Mouse (Mus musculus) granulocyte monocyte progenitor cell, adult 5-6 weeks (primary cell): ENCODE data around the gene Cavin2. TPM values are rescaled to one million over a fixed set of nuclear protein-coding genes. Genes with fewer than 3 reads are reported as not detected.
A peak's percentile ranks its signal among the peaks of the same experiment; 100 is the strongest.

Source experiments
- ATAC-seq: replicated peaks from 2 replicates; pipeline ENCODE4 v1.8.0; 2016; ENCODE audit warnings: mild to moderate bottlenecking, moderate TSS enrichment, inconsistent platforms; ENCODE audit not compliant: poor library complexity, severe bottlenecking
- total RNA-seq, 2 experiments: library from RNA; stranded (forward) in 1 of 2; stranded (reverse) in 1 of 2; fragments of 200-712, 200-1000 nt in 1 of 2; fragments of >200 nt in 1 of 2; fragmentation: Nextera tagmentation in 1 of 2; gene quantifications; 2 replicates each; pipeline ENCODE4 v1.2.3; 2014 to 2017

Cavin2 gene
- total RNA-seq, 2 experiments from 2014 or later: 2.2 TPM; not detected in 1

DNA sequence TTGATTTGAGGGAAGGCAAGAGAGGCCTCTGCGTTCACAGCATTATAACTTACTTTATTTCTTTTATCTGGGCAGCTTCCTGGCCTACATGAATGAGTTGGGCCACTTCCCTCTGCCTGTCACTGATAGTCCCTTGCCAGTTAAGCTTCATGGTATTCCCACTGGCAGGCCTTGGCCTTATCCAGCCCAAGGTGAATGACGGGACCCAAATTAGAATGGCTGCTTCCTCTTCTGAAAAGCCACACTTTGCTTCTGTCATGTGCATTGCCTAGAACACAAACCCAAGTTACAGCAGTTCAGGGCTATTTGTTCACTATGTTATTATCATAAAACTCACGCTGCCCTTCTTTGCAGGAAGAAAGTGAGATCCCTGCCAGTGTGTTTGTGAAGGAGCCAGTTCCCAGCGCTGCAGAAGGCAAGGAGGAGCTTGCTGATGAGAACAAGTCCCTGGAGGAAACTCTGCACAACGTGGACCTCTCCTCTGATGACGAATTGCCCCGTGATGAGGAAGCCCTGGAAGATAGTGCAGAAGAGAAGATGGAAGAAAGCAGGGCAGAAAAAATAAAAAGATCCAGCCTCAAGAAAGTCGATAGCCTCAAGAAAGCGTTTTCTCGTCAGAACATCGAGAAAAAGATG lies 11.5 kb downstream of the Cavin2 start:
- no peak for ATAC-seq

DNA sequence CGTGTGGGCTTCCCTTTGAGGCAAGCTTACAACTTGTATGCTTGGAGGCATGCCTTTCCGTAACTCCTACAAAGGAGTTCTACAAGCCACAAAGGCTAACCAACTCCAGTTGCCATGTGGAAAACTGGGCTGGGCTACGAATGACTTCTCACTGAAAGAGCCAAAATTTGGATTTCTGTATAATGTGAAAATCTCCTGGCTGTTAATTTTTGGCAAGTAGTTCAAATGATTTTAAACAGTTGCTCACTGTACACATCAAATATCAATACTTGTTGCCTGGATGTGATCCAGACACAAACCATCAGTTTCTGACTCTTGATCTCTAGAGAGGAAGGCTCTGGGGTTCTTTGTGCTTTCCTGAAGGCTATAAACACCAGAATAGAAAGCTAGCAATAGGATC lies 18.1 kb downstream of the Cavin2 start:
- no peak for ATAC-seq

DNA sequence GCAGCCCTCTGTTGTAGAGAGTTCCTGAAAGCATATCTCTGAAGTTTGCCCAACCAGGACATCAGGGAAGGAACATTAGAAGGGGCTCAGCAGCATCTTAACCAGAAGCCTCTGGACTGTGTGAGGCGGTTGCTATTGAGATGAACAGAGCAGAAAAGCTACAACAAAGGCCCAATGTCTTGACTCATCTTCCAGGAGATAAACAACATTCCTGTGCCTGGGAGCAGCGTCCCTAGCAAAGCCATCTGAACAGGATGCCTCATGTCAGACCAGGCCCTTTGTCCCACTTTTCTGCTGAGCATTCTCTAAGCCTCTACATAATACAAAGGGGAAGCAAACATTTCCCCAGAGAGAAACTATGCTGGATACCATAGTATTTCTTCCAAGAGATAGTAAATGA lies 26.6 kb downstream of the Cavin2 start:
- no peak for ATAC-seq

DNA sequence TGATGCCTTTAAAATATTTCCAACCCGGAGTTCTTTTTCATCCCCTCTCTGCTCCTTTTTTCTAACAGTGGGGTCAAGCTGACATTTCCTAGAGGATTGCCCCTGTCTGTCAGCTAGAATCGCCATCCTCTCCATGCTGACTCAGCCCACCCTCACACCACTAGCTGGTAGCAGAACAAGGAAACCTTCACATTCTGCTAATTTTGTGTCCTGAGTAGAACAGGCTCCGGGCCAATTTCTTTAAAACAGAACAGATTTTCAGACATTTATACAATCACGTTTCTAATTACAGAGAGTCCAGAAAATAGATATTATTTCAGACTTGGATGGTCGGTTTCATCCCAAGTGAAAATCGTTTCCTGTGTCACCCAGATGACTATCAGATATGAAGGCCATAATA lies 34.6 kb downstream of the Cavin2 start:
- ATAC-seq: no peak

DNA sequence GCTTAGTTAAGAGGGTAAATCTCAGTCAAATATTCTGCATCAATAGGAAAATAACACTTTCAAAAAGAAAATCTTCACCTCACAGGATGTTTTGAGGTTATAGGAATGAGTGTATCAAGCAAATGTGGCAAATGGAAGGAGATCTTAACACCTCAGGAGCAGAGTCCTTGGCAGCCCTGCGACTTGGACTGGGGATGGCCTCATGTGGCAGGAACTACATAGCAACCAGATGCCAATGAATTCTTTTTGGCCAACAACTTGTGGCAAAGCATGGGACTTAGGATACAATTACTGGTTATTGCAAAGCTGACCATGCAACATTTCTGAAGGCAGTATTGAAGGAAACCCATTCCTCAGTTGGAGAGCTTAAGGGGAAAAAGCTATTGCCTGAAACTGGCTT lies 39.6 kb downstream of the Cavin2 start:
- no peak for ATAC-seq

DNA sequence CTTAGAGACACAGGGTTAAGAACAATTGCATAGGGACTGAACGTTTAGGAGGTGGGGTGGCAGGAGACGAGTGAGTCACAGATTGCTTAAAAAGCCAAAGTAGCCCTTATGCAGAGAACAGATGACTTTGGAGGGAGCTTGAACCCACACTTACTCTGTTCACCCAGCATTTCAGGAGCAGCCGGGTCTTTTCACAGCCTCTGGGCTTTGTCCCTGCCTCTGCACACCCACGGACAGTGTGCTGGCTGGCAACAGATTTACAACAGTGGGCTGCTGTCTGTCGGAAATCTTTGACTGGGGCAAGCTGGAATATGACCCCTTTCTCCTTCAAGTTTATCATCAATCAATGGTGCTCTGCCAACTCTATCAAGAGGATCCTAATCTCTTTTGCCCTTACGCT lies 44.1 kb downstream of the Cavin2 start:
- no peak for ATAC-seq

DNA sequence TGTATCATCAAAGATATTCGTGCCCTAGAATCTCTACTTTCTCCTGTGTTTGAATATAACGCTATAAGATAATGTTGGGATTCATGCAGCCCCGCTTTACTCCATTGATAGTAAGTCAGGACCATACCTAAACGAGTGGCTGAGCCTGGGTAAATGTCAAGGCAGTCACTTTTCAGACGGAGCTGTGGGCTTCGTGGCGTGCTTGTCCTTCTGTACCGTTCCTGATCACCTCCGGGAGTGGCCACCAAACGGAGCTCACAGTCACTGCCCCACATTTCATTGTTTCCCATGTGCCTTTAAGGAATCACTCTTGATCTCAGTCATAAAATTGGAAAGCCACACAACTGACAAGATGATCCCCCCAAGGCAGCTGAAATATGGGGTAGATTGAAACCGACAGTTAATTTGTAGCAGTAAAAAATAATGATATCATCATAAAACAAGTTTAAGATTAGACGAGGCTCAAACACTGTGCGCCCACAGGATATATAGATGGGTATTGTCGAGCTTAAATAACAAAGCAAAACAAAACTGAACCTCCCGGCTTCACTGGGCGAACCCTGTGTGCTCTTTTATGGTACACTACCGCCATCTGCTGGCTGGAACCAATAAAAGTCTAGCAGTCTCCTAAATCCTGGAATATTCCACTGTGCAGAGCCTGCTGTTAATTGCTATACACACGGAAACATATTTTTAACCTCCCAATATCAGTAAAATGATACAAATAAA lies 44.8 kb downstream of the Cavin2 start:
- peak; percentile 92 for ATAC-seq

DNA sequence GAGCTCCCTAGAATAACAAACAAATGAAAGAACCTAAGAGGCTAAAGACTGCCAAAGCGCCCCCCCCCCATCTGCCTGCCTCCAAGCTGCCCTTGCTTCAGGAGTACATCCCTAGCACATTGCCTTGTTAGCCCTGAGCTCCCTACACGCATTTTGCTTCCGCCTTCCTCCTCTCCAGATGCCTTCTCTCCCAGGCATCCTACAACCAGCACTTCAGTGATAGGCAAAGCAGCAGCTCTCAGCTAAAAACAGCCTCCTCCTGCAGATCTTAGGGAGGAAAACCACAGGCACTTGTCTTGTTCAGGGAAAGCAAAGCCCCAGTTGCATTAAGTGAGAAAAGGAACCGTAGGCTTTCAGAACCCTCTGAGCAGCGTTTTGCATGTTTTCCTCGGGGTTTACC lies 45.4 kb downstream of the Cavin2 start:
- no peak for ATAC-seq

DNA sequence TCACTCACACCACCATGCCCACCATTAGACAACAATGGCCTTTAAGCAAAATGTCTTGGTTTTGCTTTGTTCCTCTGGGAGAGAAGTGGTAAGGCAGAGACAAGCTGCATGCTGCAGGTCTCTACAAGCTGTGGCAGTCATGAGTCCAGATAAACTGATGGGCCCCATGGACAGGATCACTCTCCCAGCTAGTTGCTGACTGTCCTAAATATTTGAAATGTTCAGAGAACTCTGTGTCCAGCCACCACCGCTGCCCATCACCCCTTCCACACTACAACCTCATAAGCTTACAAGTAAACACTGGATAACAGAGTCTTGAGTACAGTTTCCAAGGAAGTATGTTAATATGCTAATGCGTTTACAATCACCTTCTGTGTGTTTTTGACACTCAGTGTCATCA lies 46.2 kb downstream of the Cavin2 start:
- ATAC-seq: no peak

DNA sequence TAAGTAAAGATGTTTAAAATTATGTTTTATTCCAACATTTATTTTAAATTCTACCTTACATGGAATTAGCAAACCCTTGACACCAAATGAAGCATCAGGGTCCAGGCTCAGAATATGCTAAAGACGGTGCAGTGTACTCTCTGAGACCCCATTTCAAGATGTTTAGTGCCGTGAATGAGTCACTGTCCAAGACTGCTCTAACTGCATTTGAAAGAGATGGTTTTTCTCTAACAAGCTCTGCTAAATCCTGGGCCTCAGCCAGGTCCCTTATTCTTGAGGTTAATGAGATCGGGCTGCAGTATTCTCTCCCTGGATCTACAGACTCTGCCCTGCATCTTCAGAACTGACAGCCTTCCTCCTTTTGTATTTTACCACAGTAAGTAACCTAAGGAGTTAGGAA lies 55.2 kb downstream of the Cavin2 start:
- no peak for ATAC-seq

DNA sequence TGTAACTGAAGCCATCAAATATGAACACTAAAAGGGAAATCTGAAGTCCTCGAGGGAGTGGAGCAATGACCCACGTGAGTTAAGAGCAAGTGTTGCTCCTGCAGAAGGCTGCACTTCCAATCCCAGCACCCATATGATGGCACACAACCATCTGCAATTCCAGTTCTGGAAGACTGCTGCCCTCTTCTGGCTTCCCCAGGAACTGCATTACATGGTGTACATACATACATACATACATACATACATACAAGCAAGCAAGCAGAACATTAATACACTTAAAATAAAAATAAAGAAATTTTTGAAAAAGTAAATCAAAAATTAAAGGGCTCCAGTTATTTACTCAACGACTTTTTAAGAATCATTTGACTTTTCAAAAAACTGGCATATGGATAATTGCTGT lies 58.7 kb downstream of the Cavin2 start:
- ATAC-seq: no peak

DNA sequence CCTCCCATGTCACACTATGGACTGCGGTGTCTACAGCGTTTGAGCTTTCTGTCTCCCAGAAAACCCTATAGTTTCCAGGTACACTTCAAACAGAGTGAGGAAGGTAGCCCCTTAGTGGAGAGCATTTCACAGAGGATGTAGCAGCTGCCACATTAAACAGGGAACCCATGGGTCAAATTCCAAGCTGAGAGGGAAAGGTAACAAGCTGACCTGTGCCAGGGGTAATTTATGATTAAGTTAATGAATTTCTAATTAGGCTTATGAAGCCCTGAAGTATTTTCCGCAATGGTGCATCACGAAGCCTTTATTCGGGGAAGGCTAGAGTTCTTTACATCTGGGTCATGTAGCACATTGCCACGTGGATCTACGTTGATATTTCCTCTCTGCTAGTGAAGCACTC lies 59.7 kb downstream of the Cavin2 start:
- no peak for ATAC-seq

DNA sequence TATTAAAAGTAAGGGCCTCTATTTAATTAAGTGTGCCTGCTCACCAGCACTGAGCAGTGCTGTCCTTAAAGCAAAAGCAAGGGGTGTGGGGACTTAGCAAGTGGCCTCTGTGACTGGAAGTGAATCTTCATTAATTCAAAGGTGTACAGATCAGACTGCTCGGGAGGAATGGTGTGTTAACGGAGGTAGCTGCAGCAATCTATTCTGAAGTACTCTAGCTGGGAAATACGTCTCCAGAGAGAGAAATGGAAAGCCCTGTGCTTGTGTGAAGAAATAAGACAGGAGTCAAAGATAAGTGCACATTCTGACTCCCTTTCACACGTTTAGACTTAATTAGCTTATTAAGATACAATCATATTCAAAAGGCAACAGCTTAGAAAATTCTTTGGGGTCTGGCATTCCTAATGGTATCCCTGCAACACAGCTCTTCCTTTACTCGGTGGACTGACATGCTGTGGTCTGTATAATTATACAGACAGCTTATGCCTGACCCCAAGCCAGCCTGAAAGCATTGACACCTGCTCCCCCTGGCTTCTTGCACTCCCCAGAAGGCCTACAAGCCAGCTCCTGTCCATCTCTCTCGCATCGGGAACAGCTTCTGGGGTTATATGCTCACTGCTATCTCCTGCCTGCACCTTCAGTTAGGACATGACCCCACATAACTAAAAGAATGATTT lies 60.5 kb downstream of the Cavin2 start:
- no peak for ATAC-seq

Other genes with a start within 250 kb of the Cavin2 start
- 7.0 and 11.7 TPM in 2 replicates for gene Nabp1, start 189.3 kb downstream of the Cavin2 start, total RNA-seq (2014; fragmentation: Nextera tagmentation)
- gene Nabp1, start 189.3 kb downstream of the Cavin2 start, total RNA-seq (2017): 14.7 and 29.9 TPM in 2 replicates